Mouse (Mus musculus): ENCODE data around the gene Slc46a2. TPM values are rescaled to one million over a fixed set of nuclear protein-coding genes. Genes with fewer than 3 reads are reported as not detected.

Gene Slc46a2
- not detected for polyA plus RNA-seq (2015; fragmentation: Illumina TruSeq; extraction: RNeasy Lipid Tissue Mini Kit (QIAGEN cat#74804); ENCODE audit: insufficient read depth, low replicate concordance)

DNA sequence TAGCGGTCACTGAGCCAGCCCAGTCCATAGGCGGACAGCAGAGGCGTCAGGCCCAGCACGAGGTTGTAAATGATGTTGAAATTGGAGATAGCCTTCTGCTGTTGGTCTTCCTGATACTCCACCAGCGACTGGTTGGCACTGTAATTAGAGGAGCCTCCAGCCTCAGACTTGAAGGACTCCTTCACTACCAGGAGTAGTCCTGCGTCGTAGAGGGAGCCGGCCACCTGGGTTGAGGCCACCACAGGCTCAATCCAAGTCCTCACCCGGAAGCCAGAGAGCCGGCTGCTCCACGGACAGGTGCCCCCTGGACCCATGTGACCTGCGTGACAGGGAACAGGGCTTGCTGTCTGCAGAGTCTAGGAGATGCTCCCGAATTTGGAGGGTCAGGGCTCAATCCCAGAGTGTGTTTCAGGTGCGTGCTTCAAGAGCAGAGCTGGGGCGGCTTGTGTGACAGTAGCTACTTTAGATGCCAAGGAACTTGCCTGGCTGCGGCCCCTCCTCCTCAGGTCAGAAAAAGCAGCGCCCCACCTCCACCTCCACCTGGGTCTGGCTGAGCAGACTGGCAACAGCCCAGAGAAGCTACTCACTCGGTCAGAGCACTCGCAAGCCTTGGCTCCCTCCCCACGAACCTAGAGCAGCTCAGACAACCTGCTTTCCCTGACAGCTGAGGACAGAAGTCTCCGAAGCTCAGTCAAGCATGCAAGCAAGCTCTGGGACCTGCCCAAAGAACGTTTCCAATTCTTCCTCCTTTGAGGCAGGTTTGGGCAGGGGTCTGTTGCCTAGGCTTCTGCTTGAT, at the start of gene Slc46a2:
Gene Slc46a2, minus strand, starts transcription at position 449 of the 796 bp plus-strand sequence.

GRCm38 (mm10) chr4:59963405-59964344, 48.8 kb upstream of the Slc46a2 start, which contains the start of gene Mup6:
Gene Mup6, plus strand, starts transcription at chr4:59964294.

DNA sequence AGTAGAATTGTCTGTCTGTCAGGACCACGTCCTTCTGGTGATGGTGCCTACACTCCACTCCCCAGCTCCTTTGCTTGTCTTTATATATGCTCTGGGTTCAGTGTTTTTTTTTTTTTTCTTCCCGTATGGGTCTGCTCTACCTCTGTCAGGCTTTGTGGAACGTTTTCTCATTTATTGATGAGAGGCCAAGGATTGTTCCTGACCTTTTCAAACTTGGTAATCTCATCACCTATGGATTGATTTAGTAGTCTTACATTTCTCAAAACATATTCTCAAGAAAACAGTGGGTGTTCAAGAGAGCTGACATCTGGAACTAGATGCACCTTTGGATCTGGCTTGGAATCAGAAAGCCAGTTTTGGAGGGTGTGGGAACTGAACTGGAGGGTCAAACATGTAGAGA, 45.8 kb upstream of the Slc46a2 start, which contains the start of gene Mup4:
Gene Mup4, minus strand, starts transcription at position 101 of the 400 bp plus-strand sequence.

Other genes with a start within 250 kb of the Slc46a2 start
- gene Inip, start 113.5 kb downstream of the Slc46a2 start, polyA plus RNA-seq (2015; fragmentation: Illumina TruSeq; extraction: RNeasy Lipid Tissue Mini Kit (QIAGEN cat#74804); ENCODE audit: insufficient read depth, low replicate concordance): 51.5 TPM
- 41.2 TPM for gene Snx30, start 109.2 kb downstream of the Slc46a2 start, polyA plus RNA-seq (2015; fragmentation: Illumina TruSeq; extraction: RNeasy Lipid Tissue Mini Kit (QIAGEN cat#74804); ENCODE audit: insufficient read depth, low replicate concordance)
- gene Mup4, start 45.7 kb upstream of the Slc46a2 start, polyA plus RNA-seq (2015; fragmentation: Illumina TruSeq; extraction: RNeasy Lipid Tissue Mini Kit (QIAGEN cat#74804); ENCODE audit: insufficient read depth, low replicate concordance): not detected
- gene Mup6, start 49.2 kb upstream of the Slc46a2 start, polyA plus RNA-seq (2015; fragmentation: Illumina TruSeq; extraction: RNeasy Lipid Tissue Mini Kit (QIAGEN cat#74804); ENCODE audit: insufficient read depth, low replicate concordance): not detected
- gene Mup7, start 155.4 kb upstream of the Slc46a2 start, polyA plus RNA-seq (2015; fragmentation: Illumina TruSeq; extraction: RNeasy Lipid Tissue Mini Kit (QIAGEN cat#74804); ENCODE audit: insufficient read depth, low replicate concordance): not detected
- not detected for gene Mup2, start 239.2 kb upstream of the Slc46a2 start, polyA plus RNA-seq (2015; fragmentation: Illumina TruSeq; extraction: RNeasy Lipid Tissue Mini Kit (QIAGEN cat#74804); ENCODE audit: insufficient read depth, low replicate concordance)